Mouse (Mus musculus): ENCODE data around the gene Slc6a9.

DNA sequence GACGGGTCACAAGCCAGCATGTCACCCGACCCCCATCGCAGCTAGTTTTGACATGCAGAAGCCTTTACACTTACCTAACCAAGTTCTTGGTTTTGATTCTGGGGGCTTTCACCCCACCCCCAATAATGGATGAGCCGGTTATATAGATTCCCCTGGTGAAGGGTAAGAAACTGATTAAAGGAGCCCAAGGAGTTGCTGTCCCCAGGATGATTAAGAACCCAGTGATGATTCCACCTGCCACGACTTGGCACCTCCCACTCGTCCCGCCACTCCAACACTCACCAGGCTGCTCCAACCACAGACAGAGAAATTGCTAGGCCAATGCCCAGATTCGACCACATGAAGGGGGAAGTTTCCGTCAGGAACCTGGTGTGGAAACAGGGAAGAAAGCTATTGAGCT lies 51.7 kb downstream of the Slc6a9 start:
- TF ChIP-seq CTCF (IDR thresholded peaks at IDR 0.05; ENCODE audit: low read depth) (no peak), EP300 (IDR thresholded peaks at IDR 0.05; ENCODE audit: low read depth) (no peak)
